Mouse (Mus musculus) spleen, postnatal 4 days (tissue): Measurements from ENCODE around the gene Plekha4.
"Not testable (repeated sequence)": the region's sequence is repeated elsewhere in the genome, so short reads cannot be mapped to it uniquely, and the experiment has no call there.

Experiments used
- DNase-seq, 2 experiments: peaks; one replicate each; pipeline ENCODE4 v3.0.0; 2022; ENCODE audit warnings: low spot score in 2 of 2

Plekha4 gene

GRCm38 (mm10) chr7:45525809-45526473, at the start of gene Plekha4, which contains the start of gene Ppp1r15a:
Gene Plekha4, plus strand, starts transcription at chr7:45526330.
Gene Ppp1r15a, minus strand, starts transcription at chr7:45526268.
- peak; percentile 95 to 98 for DNase-seq

GRCm38 (mm10) chr7:45476453-45476852, 49.7 kb upstream of the Plekha4 start:
- DNase-seq: no peak

GRCm38 (mm10) chr7:45477003-45477402, 49.1 kb upstream of the Plekha4 start:
- DNase-seq: peak; percentile 64 to 79

- DNase-seq: no peak
Observed at GRCm38 (mm10) chr7:45478774-45479173, 47.4 kb upstream of the Plekha4 start.

GRCm38 (mm10) chr7:45480310-45480709, 45.8 kb upstream of the Plekha4 start:
- not testable (repeated sequence) for DNase-seq

GRCm38 (mm10) chr7:45481374-45481927, 44.7 kb upstream of the Plekha4 start, which contains the start of gene Tulp2:
Gene Tulp2, plus strand, starts transcription at chr7:45481877.
- DNase-seq: peak; percentile 71 to 78

- no peak for DNase-seq
Observed at GRCm38 (mm10) chr7:45482166-45482565, 44.0 kb upstream of the Plekha4 start.

- not testable (repeated sequence) for DNase-seq
Observed at GRCm38 (mm10) chr7:45484985-45485384, 41.1 kb upstream of the Plekha4 start.

- DNase-seq: no peak
Observed at GRCm38 (mm10) chr7:45486158-45486557, 40.0 kb upstream of the Plekha4 start.

GRCm38 (mm10) chr7:45486761-45487415, 39.2 kb upstream of the Plekha4 start, which contains the start of gene Gm45808:
Gene Gm45808, minus strand, starts transcription at chr7:45486811.
- no peak for DNase-seq

- DNase-seq: no peak
Observed at GRCm38 (mm10) chr7:45487861-45488292, 38.3 kb upstream of the Plekha4 start.

GRCm38 (mm10) chr7:45488293-45489204, 37.6 kb upstream of the Plekha4 start, which contains the start of gene Dhdh:
Gene Dhdh, minus strand, starts transcription at chr7:45488805.
- DNase-seq: peak; percentile 60 to 82

GRCm38 (mm10) chr7:45489578-45489977, 36.6 kb upstream of the Plekha4 start:
- no peak for DNase-seq

GRCm38 (mm10) chr7:45490822-45491221, 35.3 kb upstream of the Plekha4 start:
- DNase-seq: no peak

GRCm38 (mm10) chr7:45491264-45491663, 34.9 kb upstream of the Plekha4 start:
- no peak for DNase-seq

GRCm38 (mm10) chr7:45492225-45492844, 33.8 kb upstream of the Plekha4 start:
- no peak for DNase-seq

GRCm38 (mm10) chr7:45492951-45493350, 33.2 kb upstream of the Plekha4 start:
- DNase-seq: no peak

GRCm38 (mm10) chr7:45494548-45494947, 31.6 kb upstream of the Plekha4 start:
- no peak for DNase-seq

- DNase-seq: no peak
Observed at GRCm38 (mm10) chr7:45498427-45498826, 27.7 kb upstream of the Plekha4 start.

- no peak for DNase-seq
Observed at GRCm38 (mm10) chr7:45507583-45507982, 18.5 kb upstream of the Plekha4 start.

- DNase-seq: peak in 1 of 2 experiments; percentile 74
Observed at GRCm38 (mm10) chr7:45508561-45508960, 17.6 kb upstream of the Plekha4 start.
